Mouse (Mus musculus) spleen, postnatal 14 days (tissue): ENCODE results near the gene Gm12117.

Experiments
- DNase-seq, 2 experiments: peaks; one replicate each; pipeline ENCODE4 v3.0.0; 2021 to 2022; ENCODE audit warnings: low spot score in 2 of 2

Gm12117 gene

GRCm38 (mm10) chr11:33276637-33277036 lies at the start of gene Gm12117:
TSS of gene Gm12117 (minus strand) at chr11:33276737.
- DNase-seq, result no peak

- DNase-seq, result no peak
These were observed 42.6 kb upstream of the Gm12117 start for GRCm38 (mm10) chr11:33319006-33319611.

- no peak for DNase-seq
These were observed 33.0 kb upstream of the Gm12117 start for GRCm38 (mm10) chr11:33309566-33309965.

- no peak for DNase-seq
These were observed 24.3 kb upstream of the Gm12117 start for GRCm38 (mm10) chr11:33300859-33301258.

- no peak for DNase-seq
These were observed 22.8 kb upstream of the Gm12117 start for GRCm38 (mm10) chr11:33299371-33299770.

- no peak for DNase-seq
These were observed 20.6 kb upstream of the Gm12117 start for GRCm38 (mm10) chr11:33297121-33297520.

GRCm38 (mm10) chr11:33295422-33295821 lies 18.9 kb upstream of the Gm12117 start:
- no peak for DNase-seq

GRCm38 (mm10) chr11:33294063-33294462 lies 17.5 kb upstream of the Gm12117 start:
- no peak for DNase-seq

GRCm38 (mm10) chr11:33278571-33278970 lies 2.0 kb upstream of the Gm12117 start:
- DNase-seq, result no peak

- DNase-seq, result no peak
These were observed 1.7 kb downstream of the Gm12117 start for GRCm38 (mm10) chr11:33274816-33275215.

GRCm38 (mm10) chr11:33274294-33274693 lies 2.2 kb downstream of the Gm12117 start:
- no peak for DNase-seq

- DNase-seq, result no peak
These were observed 36.2 kb downstream of the Gm12117 start for GRCm38 (mm10) chr11:33240295-33240694.

GRCm38 (mm10) chr11:33234134-33234533 lies 42.4 kb downstream of the Gm12117 start:
- DNase-seq, result no peak

GRCm38 (mm10) chr11:33232056-33232455 lies 44.5 kb downstream of the Gm12117 start:
- no peak for DNase-seq

GRCm38 (mm10) chr11:33228186-33228585 lies 48.4 kb downstream of the Gm12117 start:
- no peak for DNase-seq

- no peak for DNase-seq
These were observed 50.0 kb downstream of the Gm12117 start for GRCm38 (mm10) chr11:33226516-33226915.
